Mouse (Mus musculus) neutrophil, adult 5-6 weeks (primary cell): ENCODE data around the gene Mybpc1. TPM values are rescaled to one million over a fixed set of nuclear protein-coding genes. Genes with fewer than 3 reads are reported as not detected.

Experiments
- ATAC-seq: fragments of 151-379, 151-347 bp; 2 replicates; pipeline ENCODE4 v1.8.0; 2017; ENCODE audit warnings: mild to moderate bottlenecking, moderate TSS enrichment; ENCODE audit not compliant: insufficient number of reproducible peaks, poor library complexity, low FRiP score, severe bottlenecking; ENCODE audit errors: extremely low read depth
- total RNA-seq: library from RNA; stranded (forward); fragments of 200-1000 nt; gene quantifications from 2 replicates; pipeline ENCODE4 v1.2.3, GENCODE M21; 2017

Gene Mybpc1
- 0.12 TPM in 1 of 2 replicates, not detected in the other for total RNA-seq

- no peak for ATAC-seq
Observed at GRCm38 (mm10) chr10:88604943-88605342, at the start of gene Mybpc1. Mybpc1 (minus strand) TSS chr10:88605152.

- ATAC-seq, result no peak
Observed at GRCm38 (mm10) chr10:88645448-88645847, 40.5 kb upstream of the Mybpc1 start.

GRCm38 (mm10) chr10:88631330-88631953 lies 26.5 kb upstream of the Mybpc1 start:
- no peak for ATAC-seq

GRCm38 (mm10) chr10:88630663-88631329 lies 25.8 kb upstream of the Mybpc1 start:
- no peak for ATAC-seq

- ATAC-seq, result no peak
Observed at GRCm38 (mm10) chr10:88627052-88627451, 22.1 kb upstream of the Mybpc1 start.

GRCm38 (mm10) chr10:88626176-88626575 lies 21.2 kb upstream of the Mybpc1 start:
- no peak for ATAC-seq

GRCm38 (mm10) chr10:88624300-88624699 lies 19.3 kb upstream of the Mybpc1 start:
- ATAC-seq, result no peak

- ATAC-seq, result no peak
Observed at GRCm38 (mm10) chr10:88622624-88623023, 17.7 kb upstream of the Mybpc1 start.

- no peak for ATAC-seq
Observed at GRCm38 (mm10) chr10:88620809-88621208, 15.9 kb upstream of the Mybpc1 start.

- ATAC-seq, result no peak
Observed at GRCm38 (mm10) chr10:88613051-88613450, 8.1 kb upstream of the Mybpc1 start.

- ATAC-seq, result no peak
Observed at GRCm38 (mm10) chr10:88606686-88607085, 1.7 kb upstream of the Mybpc1 start.

GRCm38 (mm10) chr10:88606065-88606464 lies 1.1 kb upstream of the Mybpc1 start:
- no peak for ATAC-seq

GRCm38 (mm10) chr10:88603773-88604172 lies 1.2 kb downstream of the Mybpc1 start:
- no peak for ATAC-seq

GRCm38 (mm10) chr10:88603256-88603655 lies 1.7 kb downstream of the Mybpc1 start:
- no peak for ATAC-seq

- no peak for ATAC-seq
Observed at GRCm38 (mm10) chr10:88600591-88600990, 4.4 kb downstream of the Mybpc1 start.

GRCm38 (mm10) chr10:88592316-88592715 lies 12.6 kb downstream of the Mybpc1 start:
- ATAC-seq, result no peak

GRCm38 (mm10) chr10:88591042-88591441 lies 13.9 kb downstream of the Mybpc1 start:
- ATAC-seq, result no peak

GRCm38 (mm10) chr10:88584469-88584868 lies 20.5 kb downstream of the Mybpc1 start:
- ATAC-seq, result peak; percentile 79

GRCm38 (mm10) chr10:88580786-88581185 lies 24.2 kb downstream of the Mybpc1 start:
- no peak for ATAC-seq

- ATAC-seq, result no peak
Observed at GRCm38 (mm10) chr10:88578651-88579050, 26.3 kb downstream of the Mybpc1 start.
